Mouse (Mus musculus) layer of hippocampus, postnatal 36 days (tissue): Measurements from ENCODE around the gene Fgfr2. TPM values are rescaled to one million over a fixed set of nuclear protein-coding genes. Genes with fewer than 3 reads are reported as not detected.

ENCODE experiments used
- DNase-seq, 2 experiments: peaks; one replicate each; pipeline ENCODE4 v3.0.0; 2022
- total RNA-seq, 2 experiments: library from RNA; stranded (reverse); gene quantifications; 2 replicates each; pipeline ENCODE4 v1.2.3; 2021

Fgfr2 gene
- total RNA-seq, 2 experiments from 2014 or later, result 45.4 to 47.9 TPM

DNA sequence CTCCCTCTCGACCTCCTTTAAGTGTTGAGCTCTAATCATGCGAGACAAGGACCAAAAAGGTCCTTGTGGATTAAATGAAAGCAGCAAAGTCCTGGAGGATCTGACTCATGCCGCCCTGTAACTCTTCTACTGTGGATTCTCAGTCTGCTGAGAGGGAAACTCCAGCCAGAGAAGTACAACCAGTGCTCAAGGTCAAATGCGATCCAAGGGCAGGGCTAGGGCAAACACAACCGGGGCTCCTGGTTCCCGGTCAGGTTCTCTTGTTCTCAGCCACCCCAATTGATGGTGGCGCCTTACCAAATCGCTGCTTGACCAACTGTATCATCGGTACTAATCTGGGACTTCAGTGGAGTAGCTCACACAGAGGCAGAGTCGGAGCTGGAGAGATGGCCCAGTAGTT lies 322.3 kb downstream of the Fgfr2 start:
- DNase-seq, result no peak

DNA sequence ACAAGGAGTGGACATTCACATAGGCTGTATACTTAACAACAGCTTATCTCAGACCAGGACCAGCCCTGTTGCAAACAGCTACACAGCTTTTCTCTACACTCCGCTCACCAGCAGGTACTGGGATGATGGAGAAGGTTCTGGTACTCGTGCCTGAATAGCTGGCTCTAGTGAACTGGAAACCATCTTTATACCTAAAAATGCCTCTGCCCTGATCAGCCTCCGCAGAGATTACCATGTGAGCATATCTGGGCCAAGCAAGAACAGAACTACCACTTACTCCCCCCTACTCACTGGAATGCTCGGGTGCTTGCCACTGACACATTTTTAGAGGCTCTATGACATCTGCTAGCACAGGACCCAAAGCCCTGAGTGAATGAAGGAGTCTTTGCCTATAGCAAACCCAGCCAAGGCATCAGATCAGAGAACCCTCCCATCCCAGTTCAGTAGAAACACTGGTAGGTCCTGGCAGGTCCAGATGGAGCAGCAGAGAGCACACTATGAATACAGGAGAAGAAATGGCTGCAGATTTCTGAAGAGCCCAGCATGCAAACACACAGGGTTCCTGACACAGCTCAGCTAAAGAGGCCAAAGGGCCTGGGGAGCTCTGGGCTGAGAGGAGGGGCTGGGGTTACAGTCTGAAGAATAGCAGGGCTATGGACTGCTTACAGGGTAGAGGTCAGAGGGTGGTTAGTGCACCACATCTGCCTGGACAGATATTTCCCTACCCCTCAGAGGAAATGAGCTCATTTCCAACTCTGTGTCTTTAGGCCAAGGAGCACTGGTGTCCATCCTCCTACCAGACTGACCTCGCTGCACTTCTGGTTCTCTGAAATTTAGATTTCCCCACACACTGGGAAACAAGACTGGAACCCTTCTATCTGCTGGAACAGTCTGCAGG lies 323.8 kb downstream of the Fgfr2 start:
- DNase-seq, result no peak

DNA sequence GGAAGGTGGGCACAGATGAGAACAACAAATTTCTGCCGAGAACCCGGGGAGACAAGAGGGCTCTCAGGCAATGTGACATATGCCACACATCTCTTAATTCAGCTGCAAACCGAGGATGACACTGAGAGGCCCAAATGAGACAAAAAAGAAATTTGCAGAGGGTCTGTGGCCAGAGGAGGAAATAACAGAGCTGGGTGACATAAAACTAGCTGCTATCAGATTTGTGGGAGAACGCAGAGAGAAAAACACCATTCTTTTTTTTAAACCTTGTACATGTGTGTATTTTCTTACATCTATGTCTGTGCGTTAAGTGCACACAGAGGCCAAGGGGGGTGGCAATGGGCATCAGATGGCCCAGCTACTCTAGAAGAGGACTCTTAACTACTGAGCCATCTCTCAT lies 328.0 kb downstream of the Fgfr2 start:
- no peak for DNase-seq

DNA sequence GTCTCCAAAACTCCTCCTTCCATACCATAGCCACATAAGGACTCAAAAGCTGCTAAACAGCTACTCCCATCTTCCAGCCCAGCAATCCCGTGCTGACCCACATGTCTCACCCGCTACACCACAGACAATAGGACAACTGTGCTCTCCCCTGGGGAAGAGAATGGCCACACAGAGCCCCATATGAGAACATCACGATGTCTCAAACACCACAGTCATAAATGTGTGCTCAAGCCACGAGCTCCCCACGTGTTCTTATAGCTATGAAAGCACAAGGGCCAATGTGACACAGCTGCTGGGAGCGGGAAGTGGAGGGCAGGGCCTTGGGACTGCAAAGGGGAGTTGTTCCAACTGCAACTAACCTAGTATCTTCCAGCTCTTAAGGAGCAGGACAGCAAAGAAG lies 329.7 kb downstream of the Fgfr2 start:
- DNase-seq, result no peak

DNA sequence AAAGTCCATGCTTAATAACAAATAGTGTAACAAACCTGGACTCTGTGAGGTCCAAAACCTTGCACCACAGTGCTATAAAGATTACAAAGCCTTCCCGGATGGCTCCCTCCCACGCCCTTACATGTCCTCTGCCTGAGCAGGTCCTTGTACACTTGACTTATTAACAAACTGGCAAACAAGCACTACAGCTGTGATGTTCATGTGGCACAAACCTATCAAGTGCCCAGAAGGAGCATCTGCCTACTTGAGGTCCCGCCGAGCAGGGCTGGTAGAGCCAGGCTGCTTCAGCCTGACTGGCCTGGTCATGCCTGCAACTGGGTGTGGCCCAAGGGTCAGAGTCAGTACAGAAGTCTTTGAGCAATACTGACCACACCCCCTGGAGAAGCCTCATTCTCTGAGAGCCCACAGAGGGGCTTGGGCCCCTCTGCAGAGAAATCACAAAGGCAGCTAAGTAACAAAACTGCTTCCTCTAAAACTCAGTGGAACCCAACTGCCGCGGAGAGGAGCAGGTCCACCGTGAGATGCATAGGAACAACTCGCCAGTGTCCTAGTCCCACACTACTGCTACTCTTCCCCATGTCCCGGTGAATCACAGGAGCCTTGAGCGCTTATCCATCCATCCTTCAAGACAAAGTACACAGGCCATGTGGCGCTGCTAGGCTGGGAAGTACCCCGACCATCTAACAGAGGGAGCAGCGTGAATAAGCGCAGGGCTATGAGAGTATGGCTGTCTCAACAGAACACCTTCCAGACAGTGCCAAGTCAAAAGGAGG lies 332.5 kb downstream of the Fgfr2 start:
- no peak for DNase-seq

DNA sequence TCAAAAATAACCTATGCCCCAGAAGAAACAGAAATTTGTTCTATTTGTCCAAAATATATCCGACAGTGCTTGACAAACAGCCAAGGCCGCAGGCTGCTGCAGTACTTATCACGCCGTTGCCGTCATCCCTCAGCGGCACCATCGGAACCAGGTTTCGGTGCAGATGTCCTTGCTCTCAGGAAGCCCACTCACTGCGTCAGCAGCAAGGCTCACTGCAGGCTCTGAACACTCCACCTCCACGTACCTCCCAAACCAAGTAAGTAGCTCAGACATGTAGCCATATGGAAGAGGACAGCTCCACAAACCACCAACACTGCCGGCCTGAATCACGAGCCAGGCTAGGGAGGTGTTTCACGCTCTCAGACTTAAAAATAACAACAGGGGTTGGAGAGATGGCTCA lies 334.3 kb downstream of the Fgfr2 start:
- peak; percentile 69 to 70 for DNase-seq

DNA sequence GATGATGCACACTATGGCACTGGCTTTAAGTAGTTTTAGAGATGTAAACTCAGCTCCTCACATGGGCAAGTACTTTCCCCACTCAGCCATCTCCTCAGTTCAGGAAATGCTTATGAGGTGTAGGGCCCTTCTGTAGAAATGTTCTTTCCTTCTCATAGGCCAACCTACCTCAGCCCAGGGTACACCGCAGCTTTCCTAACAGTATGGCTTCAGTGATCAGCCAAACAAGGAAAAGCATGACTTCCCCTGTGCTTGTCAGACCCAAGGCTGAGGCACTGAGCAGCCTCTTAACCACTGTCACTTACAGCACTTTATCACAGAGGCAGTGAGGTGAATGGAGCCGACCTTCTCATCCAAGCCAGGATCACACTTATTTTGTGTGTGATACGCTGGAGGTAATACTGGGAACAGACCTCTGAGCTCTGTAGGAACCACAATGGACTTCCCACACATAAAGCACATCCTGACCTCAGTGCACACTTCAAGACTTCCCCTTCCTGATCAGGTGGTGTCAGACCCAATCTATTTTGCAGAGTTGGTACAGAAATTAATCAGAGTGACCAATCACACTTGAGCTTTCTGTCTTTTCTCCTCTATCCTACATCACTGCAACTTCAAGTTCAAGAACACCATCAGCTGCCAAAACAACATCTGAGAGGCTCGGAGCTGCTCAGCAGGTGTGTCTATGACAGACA lies 335.5 kb downstream of the Fgfr2 start:
- no peak for DNase-seq

DNA sequence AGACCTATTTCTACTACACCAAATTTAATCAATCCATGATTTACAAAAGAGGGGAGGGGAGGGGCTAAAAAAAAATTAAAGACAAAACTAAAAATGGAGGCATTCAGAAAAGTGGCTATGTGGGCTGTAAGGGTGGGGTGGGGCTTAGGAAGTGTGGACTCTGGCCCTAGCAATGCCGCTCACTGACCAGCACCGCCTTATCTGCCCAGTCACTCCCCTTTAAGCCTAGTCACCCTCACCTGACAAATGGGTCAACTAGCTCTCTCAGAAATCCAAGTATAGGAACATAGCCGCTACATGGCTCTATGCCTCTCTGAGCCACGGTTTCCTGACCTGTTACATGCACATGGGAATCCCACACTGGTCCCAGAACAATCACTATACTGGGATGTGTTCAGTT lies 336.1 kb downstream of the Fgfr2 start:
- DNase-seq, result no peak

DNA sequence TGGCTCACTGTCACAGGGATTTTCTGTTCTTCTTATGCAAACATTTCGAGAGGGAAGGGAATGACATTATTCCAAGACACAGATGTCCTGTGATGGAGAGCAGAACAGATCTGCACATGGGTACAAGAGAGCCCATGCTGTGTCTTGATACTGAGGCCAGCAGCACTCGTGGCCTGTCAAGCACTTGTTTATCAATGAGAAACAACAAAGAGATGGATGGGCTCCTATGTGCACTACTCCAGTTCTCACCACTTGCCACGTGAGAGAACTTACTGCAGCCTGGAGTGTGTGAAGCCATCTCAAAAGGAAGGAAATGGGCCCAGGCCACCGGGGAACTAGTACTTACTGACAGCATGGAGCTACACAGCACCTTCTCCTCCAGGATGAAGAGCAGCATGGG lies 336.6 kb downstream of the Fgfr2 start:
- no peak for DNase-seq

DNA sequence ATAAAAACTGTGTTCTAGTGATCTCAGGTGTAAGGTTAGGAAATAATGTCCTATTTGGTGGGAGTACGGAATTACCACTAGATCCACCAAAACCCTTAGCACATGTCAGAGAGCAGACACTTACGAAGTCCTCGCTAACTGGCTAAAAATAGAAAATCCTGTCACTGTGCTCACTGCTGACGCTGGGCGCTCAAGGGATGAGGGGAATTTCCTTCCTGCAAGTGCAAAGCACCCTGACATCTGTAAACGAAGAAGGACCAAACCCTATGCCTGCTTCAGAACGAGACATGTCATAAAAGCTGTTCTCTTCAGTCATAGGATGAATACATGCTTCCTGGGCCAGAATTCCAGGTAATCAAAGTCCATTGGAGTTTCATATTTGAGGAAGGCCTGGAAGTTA lies 337.1 kb downstream of the Fgfr2 start:
- no peak for DNase-seq

DNA sequence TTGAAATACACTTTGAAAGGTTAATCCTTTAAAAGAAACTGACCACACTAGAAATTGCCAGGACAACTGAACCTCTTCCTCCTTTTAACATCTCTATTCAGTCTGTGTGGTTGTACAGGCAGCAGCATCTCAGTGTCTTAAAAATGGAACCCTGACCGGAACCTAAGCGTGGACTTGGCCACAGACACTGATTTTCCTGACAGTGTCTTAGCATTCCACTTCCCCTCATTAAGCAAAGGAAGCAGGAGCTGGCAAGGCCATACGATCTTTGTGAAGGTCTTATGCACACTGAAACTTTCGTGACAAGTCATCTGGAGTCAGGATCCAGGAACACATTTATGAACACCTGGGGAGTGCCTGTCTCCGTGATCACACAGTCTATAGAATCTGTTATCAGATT lies 339.0 kb downstream of the Fgfr2 start:
- no peak for DNase-seq

DNA sequence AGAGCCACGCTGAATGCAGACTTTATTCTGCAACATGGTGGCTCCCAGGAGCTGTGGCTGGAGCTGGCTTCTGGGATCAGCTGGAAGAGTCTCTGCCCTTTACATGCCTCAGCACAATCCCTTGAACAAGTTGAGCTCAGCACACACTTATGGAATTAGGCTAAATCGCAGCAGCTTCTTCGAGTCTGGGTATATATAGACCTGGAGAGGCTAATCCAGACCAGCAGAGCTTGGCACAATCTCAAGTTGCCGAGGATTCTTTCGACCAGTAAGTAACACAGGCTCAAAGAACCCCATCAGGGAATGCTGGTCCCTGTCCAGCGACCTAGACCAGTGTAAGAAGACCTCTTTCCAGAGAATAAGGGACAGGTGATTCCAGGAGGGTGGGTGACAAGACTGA lies 341.3 kb downstream of the Fgfr2 start:
- no peak for DNase-seq

DNA sequence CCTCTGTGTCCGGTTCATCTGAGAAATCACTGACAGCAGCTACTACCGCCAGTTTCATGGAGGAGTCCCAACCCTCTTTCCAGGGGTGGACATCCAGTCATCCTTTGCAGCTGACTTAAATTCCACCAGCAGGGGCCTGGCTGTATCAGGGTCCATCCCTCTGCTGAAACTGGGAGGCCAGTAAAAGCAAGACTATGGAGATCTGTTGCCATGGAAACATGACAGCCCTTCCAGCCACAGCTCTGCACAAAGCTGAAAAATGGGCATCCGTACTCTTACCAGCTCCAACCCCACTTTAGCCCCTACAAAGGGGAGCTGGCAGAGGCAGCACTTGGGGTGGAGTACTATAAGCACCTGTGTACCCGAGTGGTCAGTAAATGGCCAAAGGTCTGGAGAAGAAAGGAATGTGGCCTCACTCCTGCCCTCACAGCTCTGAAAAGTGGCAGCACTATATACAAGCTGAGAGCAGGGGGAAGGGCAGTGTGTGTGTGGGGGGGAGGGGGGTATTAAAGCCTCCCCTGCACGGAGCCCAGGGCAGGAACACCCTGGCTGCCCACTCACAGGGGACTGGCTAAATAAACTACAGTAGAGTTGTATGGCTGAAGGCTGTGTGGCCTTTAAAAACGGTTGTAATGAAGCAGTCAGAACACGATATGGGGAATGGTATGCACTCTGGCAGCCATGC lies 341.9 kb downstream of the Fgfr2 start:
- DNase-seq, result no peak

DNA sequence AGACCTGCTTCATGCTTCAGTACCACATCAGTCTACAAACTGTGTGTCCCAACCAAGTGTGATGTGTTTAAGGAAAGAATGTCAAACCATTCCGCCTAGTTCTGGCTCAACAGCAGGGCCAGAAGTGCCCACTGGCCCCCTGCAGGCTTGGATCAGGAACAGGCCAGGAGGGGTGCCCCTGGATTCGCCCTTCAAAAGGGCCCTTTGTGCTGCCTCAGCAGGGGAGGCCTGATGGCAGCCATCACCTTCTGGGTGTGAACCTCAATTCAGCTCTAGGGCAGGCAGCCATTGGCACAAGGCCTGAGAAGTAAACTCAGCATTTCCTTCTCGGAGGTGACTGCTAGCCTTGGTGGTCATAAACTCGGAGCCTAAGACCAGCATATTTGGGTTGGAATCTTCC lies 342.5 kb downstream of the Fgfr2 start:
- no peak for DNase-seq

DNA sequence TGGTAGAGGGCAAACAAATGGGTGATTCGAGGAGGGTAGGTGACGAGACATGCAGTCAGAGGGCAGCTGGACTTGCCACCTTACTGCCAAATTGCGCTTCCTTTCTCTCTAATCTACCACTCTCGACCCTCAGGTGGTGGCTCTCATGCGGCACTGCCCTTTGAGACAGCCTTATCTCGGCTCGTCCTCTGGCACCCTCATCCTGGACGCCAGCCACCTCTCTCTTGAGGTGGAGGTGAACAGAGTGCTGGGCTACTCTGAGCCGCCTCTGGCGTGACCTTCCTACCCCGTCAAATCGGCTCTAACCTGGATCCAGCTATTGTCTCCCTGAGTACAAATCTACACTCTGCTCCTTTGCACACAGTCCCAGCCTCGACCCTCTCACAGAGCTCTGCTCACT lies 344.5 kb downstream of the Fgfr2 start:
- no peak for DNase-seq

DNA sequence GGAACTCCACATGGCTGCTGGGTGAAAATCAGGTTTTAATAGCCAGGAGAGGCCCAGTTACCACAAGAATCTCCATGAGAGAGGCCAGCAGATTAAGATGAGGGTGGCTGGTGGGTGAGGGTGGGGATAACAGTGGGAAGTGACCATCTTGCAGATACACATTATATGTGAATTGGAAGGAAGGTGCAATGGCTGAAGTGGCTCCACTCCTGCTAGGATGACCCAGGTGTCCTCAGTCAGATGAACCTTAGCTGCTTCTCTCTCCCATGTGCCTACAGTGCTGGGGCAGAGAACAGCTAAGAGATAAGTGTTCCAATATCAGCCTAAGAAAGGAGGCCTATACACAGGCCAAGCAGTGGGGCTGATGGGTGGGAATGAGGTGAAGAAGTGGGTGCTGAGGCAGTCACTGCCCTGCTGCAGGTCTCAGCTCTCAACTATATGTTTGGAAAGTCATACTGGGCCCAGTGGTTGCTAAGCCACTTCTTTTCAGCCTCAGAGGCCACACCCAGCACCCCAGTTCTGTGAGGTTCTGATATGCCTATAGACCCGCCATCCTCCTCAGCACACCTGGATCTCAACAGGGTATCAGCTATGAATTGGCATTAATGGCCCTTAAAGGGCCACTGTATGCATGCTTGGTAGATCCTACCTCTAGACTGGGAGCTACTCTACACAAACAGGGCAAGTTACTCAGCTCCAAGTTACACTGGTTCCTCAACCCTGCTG lies 345.3 kb downstream of the Fgfr2 start:
- DNase-seq, result no peak

DNA sequence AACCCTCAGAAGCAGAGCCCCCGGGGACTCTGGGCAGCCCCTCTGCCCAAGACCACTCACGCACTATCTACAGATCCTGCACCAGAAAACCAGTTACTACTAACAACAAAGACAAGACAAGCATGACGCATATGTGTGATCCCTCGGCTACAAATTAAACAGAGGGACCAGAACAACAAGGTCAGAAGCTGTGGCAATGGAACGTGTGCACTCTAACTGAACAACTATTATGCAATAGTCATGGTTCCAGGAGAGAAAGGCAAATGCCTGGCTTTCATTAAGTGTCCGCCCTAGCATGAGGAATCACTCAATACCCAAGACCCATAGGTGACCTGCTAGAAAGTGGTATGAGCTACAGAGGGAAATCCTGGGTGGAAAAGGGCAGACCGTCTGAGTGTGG lies 346.0 kb downstream of the Fgfr2 start:
- no peak for DNase-seq

DNA sequence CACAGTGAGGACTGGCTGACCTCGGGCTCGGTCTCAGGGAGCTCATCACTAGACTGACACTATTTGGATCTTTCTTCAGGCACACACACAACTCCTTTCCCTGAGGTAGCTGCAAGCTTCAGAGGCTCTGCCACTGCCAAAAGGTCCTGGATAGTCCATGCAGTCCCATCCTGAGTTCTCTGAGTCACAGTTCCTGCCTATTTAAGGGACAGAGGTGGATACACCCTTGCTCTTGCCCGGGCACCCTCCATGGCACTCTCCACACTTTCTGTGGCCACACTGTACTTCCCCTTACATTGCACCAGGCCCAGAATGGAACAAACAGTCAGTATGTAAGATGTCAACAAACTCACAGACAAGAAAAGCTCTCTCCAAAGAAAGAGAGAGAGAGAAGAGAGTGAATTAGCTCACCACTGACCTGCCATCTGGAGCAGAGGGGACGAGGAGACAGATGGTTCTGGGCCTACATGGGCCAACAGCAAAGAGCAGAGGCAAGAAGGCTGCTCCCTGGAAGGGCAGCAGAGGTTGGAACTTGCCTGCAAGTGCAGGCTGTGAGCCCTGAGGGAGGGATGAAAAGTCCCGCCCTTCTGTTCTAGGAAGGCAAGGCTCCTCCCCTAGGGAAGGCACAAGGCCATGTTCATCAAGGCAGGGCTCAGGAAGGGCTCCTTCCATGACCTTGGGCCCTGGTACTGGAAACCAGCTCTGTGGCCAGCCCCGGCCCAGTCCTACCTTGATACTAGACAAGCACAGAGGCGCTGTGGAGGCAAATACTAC lies 346.6 kb downstream of the Fgfr2 start:
- no peak for DNase-seq

DNA sequence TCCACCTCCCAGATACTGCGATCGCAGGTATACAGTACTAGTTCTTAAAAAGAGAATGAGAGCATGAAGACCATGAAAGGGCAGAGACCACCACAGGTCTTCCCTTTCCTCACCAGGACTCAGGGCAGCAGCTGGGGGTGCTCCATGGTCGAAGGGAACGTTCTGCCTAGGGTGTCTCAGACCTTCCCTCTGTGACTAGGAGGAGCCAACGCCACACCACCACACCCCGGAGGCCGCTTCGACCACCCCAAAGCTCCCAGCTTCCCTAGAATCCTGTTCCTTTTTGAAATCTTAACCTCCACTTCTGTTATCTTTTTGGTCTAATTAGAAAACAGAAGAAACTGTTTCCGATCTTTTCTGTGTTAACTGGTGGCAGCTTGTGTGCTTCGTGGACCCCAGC lies 347.2 kb downstream of the Fgfr2 start:
- no peak for DNase-seq

DNA sequence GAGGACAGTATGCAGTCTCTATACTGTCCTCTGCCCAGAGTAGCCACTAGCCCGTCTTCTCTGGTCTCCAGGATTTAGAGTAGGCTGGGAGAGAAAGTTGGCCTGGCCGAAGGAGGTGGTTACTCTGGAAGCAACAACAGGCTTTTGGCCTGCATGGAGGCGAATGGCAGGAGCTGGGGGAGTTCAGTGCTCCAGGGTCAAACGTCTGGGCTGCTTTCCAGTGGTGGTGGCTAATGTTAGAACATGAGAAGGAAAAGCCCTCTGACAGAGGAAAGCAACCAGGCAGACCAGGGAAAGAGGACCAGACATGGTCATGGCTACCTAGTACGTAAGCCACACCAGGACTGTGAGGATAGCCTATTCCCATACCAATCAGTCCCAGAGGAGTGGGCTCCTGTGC lies 347.8 kb downstream of the Fgfr2 start:
- DNase-seq, result no peak

DNA sequence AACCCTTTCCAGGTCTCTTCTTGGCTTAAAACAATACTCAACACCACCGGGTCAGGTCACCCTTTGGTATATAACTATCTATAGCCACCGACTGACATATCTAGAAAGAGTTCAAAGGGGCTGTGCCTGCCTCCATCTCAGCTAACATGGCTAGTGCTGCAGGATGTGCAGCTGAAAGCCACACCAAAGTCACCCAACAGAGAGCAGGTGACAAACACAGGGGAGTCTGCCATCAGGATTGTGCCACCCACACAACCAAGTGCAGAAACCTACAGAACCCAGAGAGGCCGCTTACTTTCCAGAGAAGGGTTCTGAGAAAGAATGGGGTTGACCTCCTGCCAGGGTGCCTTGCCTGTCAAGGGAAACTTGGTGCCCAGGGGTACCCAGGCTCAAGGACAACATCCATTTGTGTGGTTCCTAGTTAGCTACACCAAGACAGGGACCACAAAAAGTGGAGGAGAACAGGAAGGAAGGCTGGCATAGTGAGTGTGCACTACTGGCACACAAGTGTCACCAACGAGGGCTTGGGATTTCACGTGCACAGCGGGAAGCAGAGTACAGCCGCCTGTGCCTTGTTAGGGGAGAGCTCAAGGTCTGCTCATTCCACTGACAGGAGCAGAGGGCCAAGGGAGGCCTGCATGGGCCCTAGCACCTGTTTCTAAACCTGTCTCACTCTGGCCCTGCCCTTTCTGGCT lies 350.0 kb downstream of the Fgfr2 start:
- DNase-seq, result no peak
